Mouse (Mus musculus): ENCODE data around the gene Six6. TPM values are rescaled to one million over a fixed set of nuclear protein-coding genes. Genes with fewer than 3 reads are reported as not detected.

The Six6 gene
- polyA plus RNA-seq, 1 experiment from 2014 or later = not detected

DNA sequence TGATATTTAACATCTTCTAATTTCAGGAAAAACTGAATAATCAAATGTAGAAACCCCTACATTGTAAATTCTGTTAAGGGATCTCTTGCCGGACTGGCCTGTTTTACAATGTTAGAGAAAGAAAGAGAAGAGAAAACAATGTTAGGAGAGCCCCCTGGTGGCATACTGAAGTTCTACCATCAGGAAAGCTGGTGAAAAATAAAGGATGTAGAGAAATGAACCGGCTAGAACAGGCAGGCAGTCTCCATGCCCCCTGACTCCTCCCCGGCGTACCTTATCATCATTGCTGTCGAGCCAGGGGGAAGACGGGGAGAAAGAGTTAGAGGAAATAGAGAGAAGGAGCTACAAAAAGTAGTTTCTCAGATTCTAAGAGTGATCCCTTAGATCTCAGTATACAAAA lies 33.5 kb downstream of the Six6 start:
- H3K36me3 ChIP-seq (ENCODE audit: control insufficient read depth, insufficient read depth, low read length) = no peaks in the 10 kb centered on the region
- 15% methylated on average over 6 of the region's 6 CpGs for WGBS
- peak; percentile 51 for DNase-seq (ENCODE audit: low spot score)
- H3K4me3 ChIP-seq (ENCODE audit: low read depth, low read length) = no peak overlapping the region
- no peaks in the 10 kb centered on the region for H3K9me3 ChIP-seq (ENCODE audit: control insufficient read depth, low read length)
- no peak overlapping the region for H3K9ac ChIP-seq (ENCODE audit: low read length)
- H3K4me2 ChIP-seq (ENCODE audit: low read depth) = no peak overlapping the region
- H3K27me3 ChIP-seq (ENCODE audit: control insufficient read depth, insufficient read depth, low read length) = 0 out of 2 replicates have a peak, but pooled peaks cover 3% of the 10 kb centered on the region
- H3K4me1 ChIP-seq (ENCODE audit: control insufficient read depth, insufficient read depth, low read length) = no peaks in the 10 kb centered on the region
- H3K27ac ChIP-seq (ENCODE audit: low read depth, low read length) = no peak overlapping the region
- ATAC-seq (ENCODE audit: insufficient read depth, low FRiP score, low TSS enrichment) = no peak

DNA sequence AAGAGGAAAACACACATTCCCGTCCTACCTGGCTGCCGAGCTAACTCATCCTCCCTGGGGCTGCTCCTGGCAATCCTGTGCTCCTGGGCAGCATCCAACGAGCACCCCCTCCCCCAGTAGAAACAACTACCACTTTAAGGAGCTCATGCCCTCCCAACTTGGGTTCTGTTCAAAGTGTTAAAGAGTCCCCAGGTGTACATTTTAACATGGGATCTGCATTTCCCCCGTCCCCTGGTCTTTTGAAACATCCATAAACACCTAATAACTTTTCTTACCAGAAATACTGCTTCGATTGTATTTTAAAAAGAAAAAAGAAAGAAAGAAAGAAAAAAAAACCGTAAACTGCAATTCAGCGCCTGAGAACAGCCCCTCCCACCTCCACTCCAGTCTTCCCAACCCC lies 36.5 kb downstream of the Six6 start:
- peak overlapping the region; percentile 48 for H3K4me2 ChIP-seq (ENCODE audit: low read depth)
- DNase-seq (ENCODE audit: low spot score) (no peak), ATAC-seq (ENCODE audit: insufficient read depth, low FRiP score, low TSS enrichment) (no peak)
- 6% methylated on average over 7 of the region's 7 CpGs for WGBS
- H3K27ac ChIP-seq (ENCODE audit: low read depth, low read length) = no peak overlapping the region
- 0 out of 2 replicates have a peak, but pooled peaks cover 3% of the 10 kb centered on the region for H3K27me3 ChIP-seq (ENCODE audit: control insufficient read depth, insufficient read depth, low read length)
- no peaks in the 10 kb centered on the region for H3K36me3 ChIP-seq (ENCODE audit: control insufficient read depth, insufficient read depth, low read length)
- no peak overlapping the region for H3K4me3 ChIP-seq (ENCODE audit: low read depth, low read length)
- no peak overlapping the region for H3K9ac ChIP-seq (ENCODE audit: low read length)
- no peaks in the 10 kb centered on the region for H3K4me1 ChIP-seq (ENCODE audit: control insufficient read depth, insufficient read depth, low read length)
- H3K9me3 ChIP-seq (ENCODE audit: control insufficient read depth, low read length) = no peaks in the 10 kb centered on the region

DNA sequence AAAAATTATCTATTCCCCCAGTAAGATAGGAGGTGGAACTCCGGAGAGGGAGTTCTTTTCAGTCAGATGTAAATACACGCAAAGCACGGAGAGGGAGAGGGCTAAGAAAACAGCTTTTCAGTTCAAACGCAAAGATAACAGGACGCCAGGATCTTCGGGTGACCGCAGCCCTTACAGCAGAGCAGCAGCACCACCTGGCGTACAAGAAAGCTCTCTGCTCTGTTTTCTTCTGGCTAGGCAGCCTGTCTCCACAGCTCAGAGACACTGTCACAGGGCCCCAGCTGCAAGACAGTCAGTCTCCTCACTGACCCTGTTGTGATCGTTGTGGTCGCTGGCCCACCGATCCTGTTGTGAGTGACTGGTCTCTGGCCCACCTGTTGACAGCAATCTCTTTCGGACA lies 37.0 kb downstream of the Six6 start:
- Histone ChIP-seq H3K27ac (ENCODE audit: low read depth, low read length) (no peak overlapping the region), H3K9me3 (ENCODE audit: control insufficient read depth, low read length) (no peaks in the 10 kb centered on the region), H3K4me3 (ENCODE audit: low read depth, low read length) (no peak overlapping the region), H3K4me1 (ENCODE audit: control insufficient read depth, insufficient read depth, low read length) (no peaks in the 10 kb centered on the region), H3K27me3 (ENCODE audit: control insufficient read depth, insufficient read depth, low read length) (0 out of 2 replicates have a peak, but pooled peaks cover 3% of the 10 kb centered on the region), H3K4me2 (ENCODE audit: low read depth) (peak overlapping the region; percentile 48), H3K9ac (ENCODE audit: low read length) (no peak overlapping the region), H3K36me3 (ENCODE audit: control insufficient read depth, insufficient read depth, low read length) (no peaks in the 10 kb centered on the region)
- no peak; the same call in 1 of the 2 replicates for ATAC-seq (ENCODE audit: insufficient read depth, low FRiP score, low TSS enrichment)
- DNase-seq (ENCODE audit: low spot score) = peak; percentile 82
- WGBS = under 1% methylated on average over 12 of the region's 12 CpGs

DNA sequence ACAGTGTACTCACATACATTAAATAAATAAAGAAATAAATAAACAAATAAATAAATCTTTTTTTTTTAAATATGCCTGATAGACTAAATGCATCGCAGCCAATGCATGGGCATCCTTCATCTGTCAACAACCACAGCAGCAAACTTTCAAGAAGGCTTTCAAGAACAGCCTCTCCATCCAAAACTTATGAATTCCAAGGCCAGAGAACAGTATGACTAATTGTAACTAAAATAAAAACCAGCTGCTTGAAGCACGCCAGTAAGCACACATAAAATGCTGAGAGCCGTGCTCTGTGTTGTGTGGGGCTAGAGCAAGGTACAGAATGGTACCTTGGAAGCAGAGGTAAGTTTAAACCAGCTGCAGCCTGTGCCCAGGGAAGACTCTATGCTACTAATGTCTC lies 38.2 kb downstream of the Six6 start:
- DNase-seq (ENCODE audit: low spot score) = no peak
- ATAC-seq (ENCODE audit: insufficient read depth, low FRiP score, low TSS enrichment) = no peak

DNA sequence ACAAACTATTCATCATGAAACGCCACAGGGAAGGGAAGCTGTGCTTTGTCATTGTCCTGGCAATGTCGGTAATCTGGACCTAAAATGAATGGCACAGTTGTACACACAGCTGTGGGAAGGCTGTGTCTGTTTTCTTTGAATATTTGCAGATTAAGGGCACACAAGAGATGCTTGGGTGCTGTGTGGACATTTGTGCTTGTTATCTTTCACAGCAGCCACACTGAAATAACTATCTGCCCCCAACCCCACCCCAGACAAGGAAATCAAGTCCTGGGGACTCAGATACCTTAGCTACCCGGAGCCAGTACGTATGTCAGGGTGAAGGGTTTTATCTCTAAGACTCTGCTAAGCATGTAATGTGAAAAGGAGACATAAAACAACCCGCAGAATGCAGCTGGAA lies 39.5 kb downstream of the Six6 start:
- H3K36me3 ChIP-seq (ENCODE audit: control insufficient read depth, insufficient read depth, low read length) = no peaks in the 10 kb centered on the region
- no peak overlapping the region for H3K4me3 ChIP-seq (ENCODE audit: low read depth, low read length)
- WGBS = 83% methylated on average over 5 of the region's 5 CpGs
- no peak for ATAC-seq (ENCODE audit: insufficient read depth, low FRiP score, low TSS enrichment)
- DNase-seq (ENCODE audit: low spot score) = no peak
- H3K4me2 ChIP-seq (ENCODE audit: low read depth) = no peak overlapping the region
- no peaks in the 10 kb centered on the region for H3K4me1 ChIP-seq (ENCODE audit: control insufficient read depth, insufficient read depth, low read length)
- no peaks in the 10 kb centered on the region for H3K9me3 ChIP-seq (ENCODE audit: control insufficient read depth, low read length)
- no peak overlapping the region for H3K27ac ChIP-seq (ENCODE audit: low read depth, low read length)
- no peak overlapping the region for H3K9ac ChIP-seq (ENCODE audit: low read length)
- 0 out of 2 replicates have a peak, but pooled peaks cover 3% of the 10 kb centered on the region for H3K27me3 ChIP-seq (ENCODE audit: control insufficient read depth, insufficient read depth, low read length)

More for the DNA sequence above, 38.2 kb downstream of the Six6 start:
- 0 out of 2 replicates have a peak, but pooled peaks cover 3% of the 10 kb centered on the region for H3K27me3 ChIP-seq (ENCODE audit: control insufficient read depth, insufficient read depth, low read length)
- H3K36me3 ChIP-seq (ENCODE audit: control insufficient read depth, insufficient read depth, low read length) = no peaks in the 10 kb centered on the region
- no peak overlapping the region for H3K4me2 ChIP-seq (ENCODE audit: low read depth)
- H3K27ac ChIP-seq (ENCODE audit: low read depth, low read length) = no peak overlapping the region
- H3K4me1 ChIP-seq (ENCODE audit: control insufficient read depth, insufficient read depth, low read length) = no peaks in the 10 kb centered on the region
- WGBS = 75% methylated on average over 3 of the region's 3 CpGs
- H3K4me3 ChIP-seq (ENCODE audit: low read depth, low read length) = no peak overlapping the region
- H3K9me3 ChIP-seq (ENCODE audit: control insufficient read depth, low read length) = no peaks in the 10 kb centered on the region
- H3K9ac ChIP-seq (ENCODE audit: low read length) = no peak overlapping the region

DNA sequence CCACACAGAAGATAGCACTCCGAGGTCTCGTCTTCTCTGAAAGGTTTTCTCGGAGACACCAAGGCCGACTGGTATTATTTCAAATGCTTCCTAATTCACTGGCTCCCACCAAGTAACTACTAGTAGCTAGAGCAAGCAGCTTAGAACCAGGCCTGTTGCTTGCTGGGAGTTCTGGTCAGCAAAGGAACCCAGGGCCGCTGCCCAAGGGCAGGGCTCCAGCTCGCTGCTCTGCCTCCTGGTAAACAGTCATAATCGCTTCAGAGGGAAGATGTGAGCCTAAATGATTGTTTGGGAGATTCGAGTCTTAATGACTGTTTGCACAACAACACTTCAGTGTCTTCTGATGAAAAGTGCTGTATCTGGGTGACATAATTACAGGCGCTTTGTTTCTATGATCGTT lies 42.9 kb downstream of the Six6 start:
- no peaks in the 10 kb centered on the region for H3K36me3 ChIP-seq (ENCODE audit: control insufficient read depth, insufficient read depth, low read length)
- H3K9ac ChIP-seq (ENCODE audit: low read length) = no peak overlapping the region
- no peak overlapping the region for H3K4me2 ChIP-seq (ENCODE audit: low read depth)
- H3K9me3 ChIP-seq (ENCODE audit: control insufficient read depth, low read length) = no peaks in the 10 kb centered on the region
- 74% methylated on average over 10 of the region's 10 CpGs for WGBS
- no peaks in the 10 kb centered on the region for H3K27me3 ChIP-seq (ENCODE audit: control insufficient read depth, insufficient read depth, low read length)
- no peaks in the 10 kb centered on the region for H3K4me1 ChIP-seq (ENCODE audit: control insufficient read depth, insufficient read depth, low read length)
- H3K27ac ChIP-seq (ENCODE audit: low read depth, low read length) = no peak overlapping the region
- H3K4me3 ChIP-seq (ENCODE audit: low read depth, low read length) = no peak overlapping the region
- DNase-seq (ENCODE audit: low spot score) (no peak), ATAC-seq (ENCODE audit: insufficient read depth, low FRiP score, low TSS enrichment) (no peak)

DNA sequence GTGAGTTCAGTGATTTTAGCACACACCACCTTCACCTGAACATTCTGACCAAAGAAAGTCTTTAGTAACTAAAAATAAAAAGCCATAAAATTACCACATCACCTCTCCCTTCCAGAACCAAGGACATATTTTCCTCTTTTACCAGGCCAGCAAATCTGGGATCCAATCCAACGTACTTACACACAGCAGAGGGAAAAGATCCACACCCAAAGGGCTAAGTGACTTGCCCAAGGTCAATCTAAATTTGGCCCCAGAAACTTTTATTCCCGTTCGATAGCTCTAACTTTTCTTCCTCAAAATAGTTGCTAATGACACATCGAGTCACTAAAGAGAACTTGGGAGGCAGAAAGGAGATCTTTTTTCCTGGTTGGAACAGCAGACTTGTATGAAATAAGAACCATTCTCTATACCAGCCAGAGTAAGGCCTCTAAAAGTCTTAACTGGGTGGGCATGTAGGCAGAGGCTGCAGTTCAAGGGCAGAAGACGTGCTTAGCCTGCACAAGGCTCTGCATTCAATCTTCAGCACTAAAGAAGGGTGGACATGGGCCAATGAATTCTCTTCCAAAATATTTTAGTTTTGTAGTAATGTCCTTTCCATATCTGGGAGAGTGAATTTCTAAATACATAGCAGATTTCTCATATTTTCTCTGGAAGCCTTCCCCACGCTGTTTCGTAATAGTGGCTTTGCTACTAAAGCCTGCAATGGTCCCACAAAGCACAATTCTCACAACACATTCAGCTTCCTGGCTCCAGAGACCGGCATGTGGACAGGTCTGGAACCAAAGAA lies 43.6 kb downstream of the Six6 start:
- DNase-seq (ENCODE audit: low spot score) (no peak), ATAC-seq (ENCODE audit: insufficient read depth, low FRiP score, low TSS enrichment) (no peak)
- Histone ChIP-seq H3K36me3 (ENCODE audit: control insufficient read depth, insufficient read depth, low read length) (no peaks in the 10 kb centered on the region), H3K4me1 (ENCODE audit: control insufficient read depth, insufficient read depth, low read length) (no peaks in the 10 kb centered on the region), H3K9me3 (ENCODE audit: control insufficient read depth, low read length) (no peaks in the 10 kb centered on the region), H3K4me3 (ENCODE audit: low read depth, low read length) (no peak overlapping the region), H3K9ac (ENCODE audit: low read length) (no peak overlapping the region), H3K27ac (ENCODE audit: low read depth, low read length) (no peak overlapping the region), H3K27me3 (ENCODE audit: control insufficient read depth, insufficient read depth, low read length) (no peaks in the 10 kb centered on the region), H3K4me2 (ENCODE audit: low read depth) (no peak overlapping the region)
- WGBS = 85% methylated on average over 8 of the region's 8 CpGs

Measured in neural tube, embryonic 11.5 days (tissue).